ENCODE assay signal across 30 mouse cellular contexts in genomic region chr7:111714639-111715360, GRCm38 (mm10).
DNase-seq lines count a peak whose midpoint lies in the region; ATAC-seq and TF ChIP-seq lines count a peak whose summit lies in the region.
"Had no signal": no experiment of that assay in that cellular context is flagged by ENCODE, and none has a peak within 500 bp of the region (broad histone marks: within the 10 kb centered on the region; RNA-seq: fewer than 3 reads in every experiment).

No protein-coding gene starts in this region.

- H3K4me1 ChIP-seq in lung, embryonic 16.5 days (replicated peaks; ENCODE audit: control insufficient read depth, insufficient read depth, low read length), result peaks cover 14% of the 10 kb centered on the region
- H3K4me1 ChIP-seq in liver, embryonic 14.5 days (replicated peaks; ENCODE audit: control insufficient read depth in 2 of 2, insufficient read depth in 2 of 2, low read length in 1 of 2), result peaks cover 17 to 45% of the 10 kb centered on the region in 2 experiments
- H3K4me1 ChIP-seq: megakaryocyte, embryonic 14.5 days; neural tube, embryonic 15.5 days had no signal

- 0 out of 2 replicates have a peak overlapping the region, but pooled peaks have one; percentile 18 for H3K27ac ChIP-seq in lung, embryonic 16.5 days (ENCODE audit: low read length)
- peak overlapping the region; percentile 39 for H3K27ac ChIP-seq in liver, embryonic 14.5 days
- H3K27ac ChIP-seq: forebrain, embryonic 10.5 days; hindbrain, embryonic 14.5 days; midbrain, embryonic 13.5 days; neural tube, embryonic 15.5 days had no signal

- peak; percentile 84 for TF ChIP-seq EP300 in liver, embryonic 14.5 days (IDR thresholded peaks at IDR 0.05; ENCODE audit: low read depth)

- H3K9ac ChIP-seq in lung, embryonic 16.5 days (ENCODE audit: low read length), result no peak overlapping the region
- no peak overlapping the region for H3K9ac ChIP-seq in liver, embryonic 14.5 days (replicated peaks)
- H3K9ac ChIP-seq: heart, embryonic 13.5 days; hindbrain, embryonic 14.5 days; midbrain, embryonic 13.5 days; neural tube, embryonic 15.5 days had no signal

- 65% methylated on average over 5 of the region's 5 CpGs for WGBS in lung, embryonic 16.5 days
- WGBS in liver, embryonic 14.5 days (ENCODE audit: insufficient replicate concordance), result 34% methylated on average over 5 of the region's 5 CpGs

- no peak overlapping the region for H3K4me3 ChIP-seq in lung, embryonic 16.5 days (ENCODE audit: low read length)
- H3K4me3 ChIP-seq in liver, embryonic 14.5 days (ENCODE audit: insufficient read depth in 1 of 2, low read depth in 2 of 2, low read length in 2 of 2), result no peak overlapping the region
- H3K4me3 ChIP-seq: forebrain, embryonic 10.5 days; gastrocnemius, adult 2 months; heart, adult 2 months; heart, embryonic 13.5 days; megakaryocyte, embryonic 14.5 days; midbrain, embryonic 13.5 days; neural tube, embryonic 15.5 days had no signal

- no peaks in the 10 kb centered on the region for H3K9me3 ChIP-seq in lung, embryonic 16.5 days (ENCODE audit: control insufficient read depth, low read length)
- no peaks in the 10 kb centered on the region for H3K9me3 ChIP-seq in liver, embryonic 14.5 days (ENCODE audit: control insufficient read depth, low read length)
- H3K9me3 ChIP-seq: forebrain, embryonic 10.5 days; heart, embryonic 13.5 days; megakaryocyte, embryonic 14.5 days; midbrain, embryonic 13.5 days; neural tube, embryonic 15.5 days had no signal

- H3K27me3 ChIP-seq in lung, embryonic 16.5 days (ENCODE audit: control insufficient read depth, insufficient read depth, low read depth, low read length), result no peaks in the 10 kb centered on the region
- H3K27me3 ChIP-seq in liver, embryonic 14.5 days (ENCODE audit: control insufficient read depth, insufficient read depth, low read length), result no peaks in the 10 kb centered on the region
- H3K27me3 ChIP-seq: heart, embryonic 13.5 days; midbrain, embryonic 13.5 days; neural tube, embryonic 15.5 days had no signal

- DNase-seq in lung, postnatal 10 days, result no peak
- peak; percentile 39 for DNase-seq in liver
- DNase-seq in liver, embryonic 14.5 days (ENCODE audit: low read depth in 3 of 3, low spot score in 3 of 3), result peak; percentile 14 to 40 (median 20)
- DNase-seq in cerebellum, adult 9-10 months, result no peak
- no peak for DNase-seq in neural tube, embryonic 10.5 days (ENCODE audit: extremely low spot score, low spot score)
- DNase-seq: adrenal gland, adult 2 months; adrenal gland, postnatal 36 days; B cell, adult 2 months; cerebellum, adult 2 months; cerebellum, postnatal 25 days; gastrocnemius, adult 2 months; gastrocnemius, postnatal 36 days; heart, postnatal 10 days; kidney, postnatal 10 days; layer of hippocampus, adult 9-11 months; left cerebral cortex, postnatal 4 days; retina, postnatal 1 day; right cerebral cortex, postnatal 14 days; thymus, postnatal 4 days had no signal

- H3K36me3 ChIP-seq in lung, embryonic 16.5 days (ENCODE audit: control insufficient read depth, insufficient read depth, low read length), result no peaks in the 10 kb centered on the region
- H3K36me3 ChIP-seq in liver, embryonic 14.5 days (replicated peaks; ENCODE audit: control insufficient read depth, insufficient read depth, low read depth), result no peaks in the 10 kb centered on the region
- H3K36me3 ChIP-seq: forebrain, embryonic 10.5 days; heart, embryonic 13.5 days; midbrain, embryonic 13.5 days; neural tube, embryonic 15.5 days had no signal

- H3K4me2 ChIP-seq in lung, embryonic 16.5 days (ENCODE audit: low read depth, low read length), result no peak overlapping the region
- peak overlapping the region; percentile 18 for H3K4me2 ChIP-seq in liver, embryonic 14.5 days (ENCODE audit: low read depth)
- H3K4me2 ChIP-seq: heart, embryonic 13.5 days; hindbrain, embryonic 14.5 days; midbrain, embryonic 13.5 days; neural tube, embryonic 15.5 days had no signal

- TF ChIP-seq CTCF in liver, embryonic 14.5 days (IDR thresholded peaks at IDR 0.05; ENCODE audit: low read depth), result no peak

- no peak for ATAC-seq in lung, embryonic 16.5 days (ENCODE audit: low read depth)
- peak; percentile 87 for ATAC-seq in liver, embryonic 14.5 days (ENCODE audit: insufficient read depth)
- ATAC-seq: activated CD4-positive, CD25-positive, alpha-beta regulatory T cell, adult 4 months; forebrain, embryonic 16.5 days; intestine, postnatal 0 days; midbrain, embryonic 13.5 days had no signal

Comparison
In these comparisons a context has a peak if more than half of its experiments do, and no peak if none do; other contexts are left out.
1. DNase-seq: peak in liver (single experiment) and liver, embryonic 14.5 days (3 of 3); none in lung, postnatal 10 days (single experiment), cerebellum, adult 9-10 months (single experiment) and neural tube, embryonic 10.5 days (single experiment).